Mouse (Mus musculus) cerebellum, adult (tissue): ENCODE measurements around the gene Sipa1l3.

Experiments
- ATAC-seq: cut with Nextera tagmentation; 2 replicates; pipeline ENCODE4 v1.9.2; 2017; ENCODE audit warnings: mild to moderate bottlenecking, moderate library complexity, mixed read lengths; ENCODE audit not compliant: insufficient number of reproducible peaks, low FRiP score, low TSS enrichment

Sipa1l3 gene

DNA sequence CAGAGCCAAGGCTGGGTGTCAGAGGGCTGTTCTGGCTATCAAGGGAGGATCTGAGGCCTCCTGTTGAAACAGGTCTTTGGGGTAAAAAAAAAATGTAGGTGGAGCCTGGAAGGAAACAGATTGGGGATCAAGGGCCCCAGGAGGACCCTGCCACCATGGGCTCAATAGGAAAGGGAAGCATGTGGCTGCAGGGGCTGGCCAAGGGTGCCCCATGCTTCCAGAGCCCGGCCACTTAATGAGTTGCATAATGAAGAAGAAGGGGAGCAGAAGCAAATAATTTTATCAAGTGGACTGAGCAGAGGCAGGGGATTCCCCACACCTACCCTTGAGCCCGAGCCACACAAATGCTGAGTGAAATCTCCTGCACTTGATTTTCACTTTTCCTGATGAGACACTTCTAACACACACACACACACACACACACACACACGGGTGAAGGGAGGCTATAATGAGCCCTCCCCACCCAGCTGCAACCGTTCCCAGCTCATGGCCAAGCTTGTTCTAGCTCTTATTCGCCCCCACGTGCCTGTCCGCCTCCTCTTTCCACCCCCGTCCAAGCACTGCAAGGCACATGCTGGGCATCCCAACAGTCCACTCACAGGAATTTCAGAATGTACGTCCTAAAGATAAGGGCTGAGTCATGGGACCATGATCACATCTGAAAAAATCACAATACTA is 6.7 kb downstream of the Sipa1l3 start:
- no peak for ATAC-seq

DNA sequence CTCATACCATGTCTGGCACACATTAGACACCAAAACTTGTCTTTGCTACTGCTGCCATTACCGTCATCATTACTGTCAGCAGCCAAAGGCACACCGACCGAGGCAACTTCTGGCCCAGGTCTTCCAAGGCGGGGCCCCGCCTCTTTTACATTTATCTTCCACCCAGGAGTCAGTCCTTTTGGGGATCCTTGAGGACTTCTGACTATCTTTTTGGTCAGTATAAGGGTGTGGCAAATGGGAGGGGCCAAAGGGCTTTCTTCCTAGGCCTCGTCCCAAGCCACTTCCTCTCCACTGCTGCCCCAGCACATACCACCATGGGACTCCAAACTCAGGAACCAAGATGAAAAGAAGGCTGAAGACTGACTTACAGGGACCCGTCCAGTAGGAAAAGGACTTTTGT is 9.9 kb downstream of the Sipa1l3 start:
- no peak for ATAC-seq

DNA sequence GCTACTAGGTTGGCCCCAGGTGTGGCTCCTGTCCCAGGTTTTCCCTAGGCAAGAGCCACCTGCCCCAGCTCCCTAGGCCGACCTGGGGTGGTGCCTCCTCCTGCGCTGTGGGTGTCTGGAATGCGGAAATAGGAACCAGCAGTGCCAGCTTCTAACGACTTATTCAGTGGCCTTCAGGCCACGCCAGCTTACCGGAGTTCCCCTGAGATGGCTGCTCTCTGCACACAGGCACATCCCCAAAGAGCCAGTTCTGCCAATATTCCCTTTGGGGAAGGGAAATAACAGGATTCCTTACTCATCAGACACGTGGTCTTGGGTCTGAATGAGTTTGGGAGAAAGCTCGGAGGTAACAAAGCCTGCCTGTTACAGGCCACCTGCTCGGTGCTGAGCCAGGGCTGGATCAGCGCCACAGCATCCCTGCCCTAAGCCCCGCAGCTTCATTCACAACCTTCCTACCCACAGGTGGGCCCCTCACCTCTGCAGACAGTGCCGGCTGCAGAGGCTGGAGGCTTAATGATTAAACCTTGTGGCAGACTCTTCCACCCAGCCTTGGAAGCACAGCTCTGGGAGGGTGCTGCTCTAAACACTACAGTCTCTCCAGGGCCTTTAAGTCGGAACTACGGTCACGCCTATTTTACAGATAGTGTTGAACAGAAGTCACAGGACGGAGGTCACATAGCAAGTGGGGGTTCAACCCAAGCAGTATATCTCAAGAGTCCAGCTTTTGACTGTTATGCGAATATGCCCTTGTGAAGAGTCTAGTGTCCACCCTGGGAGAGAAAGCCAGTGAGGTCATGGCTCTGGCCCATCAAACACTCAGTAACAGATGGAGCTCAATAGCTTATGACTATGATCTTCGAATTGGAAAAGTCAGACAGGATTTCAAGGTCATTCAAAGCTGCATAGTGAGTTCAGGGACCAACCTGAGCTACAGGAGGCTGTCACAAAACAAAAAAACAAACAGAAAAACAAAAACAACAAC is 12.8 kb downstream of the Sipa1l3 start:
- peak; percentile 27; the same call in 1 of the 2 replicates for ATAC-seq

DNA sequence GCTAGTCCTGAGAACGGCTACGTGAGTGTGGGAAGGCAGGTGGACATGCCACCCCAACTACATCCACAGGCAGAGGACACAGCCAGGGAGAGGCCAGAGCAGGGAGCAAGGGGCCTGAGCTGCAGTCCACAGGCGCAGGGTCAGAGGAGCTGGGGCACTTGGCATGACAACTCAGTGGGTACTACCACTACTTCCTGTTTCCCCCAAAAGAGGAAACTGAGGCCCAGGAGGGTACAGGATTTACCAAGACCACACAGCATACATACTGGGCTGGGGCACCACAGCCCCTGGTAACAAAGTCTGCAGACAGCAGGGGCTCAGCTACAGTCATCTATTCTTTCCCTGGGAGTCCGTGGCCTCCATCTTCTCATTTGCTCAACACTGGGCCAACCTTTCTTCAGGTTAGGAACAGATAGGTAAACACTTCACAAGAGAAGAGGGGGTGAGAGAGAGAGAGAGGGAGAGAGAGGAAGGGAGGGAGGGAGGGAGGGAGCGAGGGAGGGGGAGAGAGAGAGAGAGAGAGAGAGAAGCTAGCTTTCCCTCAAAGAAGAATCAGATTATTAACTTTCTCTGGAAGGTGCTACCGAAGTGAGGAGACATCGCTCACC is 13.7 kb downstream of the Sipa1l3 start:
- no peak for ATAC-seq

DNA sequence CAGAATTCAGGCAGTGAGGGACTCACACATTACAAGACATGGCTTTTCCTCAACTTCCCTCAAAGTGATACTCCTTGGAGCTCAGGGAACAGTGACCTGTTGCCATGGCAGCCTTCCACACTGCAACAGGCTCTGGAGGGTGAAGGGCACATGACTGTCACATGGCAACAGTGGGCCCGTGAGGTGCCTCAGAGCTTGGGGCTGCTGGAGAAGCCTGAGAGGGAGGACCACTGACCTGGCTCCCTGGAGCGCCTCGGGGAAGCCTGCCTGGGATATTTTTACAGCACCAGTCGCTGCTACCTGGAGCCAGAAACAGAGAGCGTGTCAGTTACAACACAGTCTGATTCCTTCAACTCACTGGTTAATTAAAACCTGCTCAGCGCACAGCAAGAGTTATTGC is 14.8 kb downstream of the Sipa1l3 start:
- no peak for ATAC-seq

DNA sequence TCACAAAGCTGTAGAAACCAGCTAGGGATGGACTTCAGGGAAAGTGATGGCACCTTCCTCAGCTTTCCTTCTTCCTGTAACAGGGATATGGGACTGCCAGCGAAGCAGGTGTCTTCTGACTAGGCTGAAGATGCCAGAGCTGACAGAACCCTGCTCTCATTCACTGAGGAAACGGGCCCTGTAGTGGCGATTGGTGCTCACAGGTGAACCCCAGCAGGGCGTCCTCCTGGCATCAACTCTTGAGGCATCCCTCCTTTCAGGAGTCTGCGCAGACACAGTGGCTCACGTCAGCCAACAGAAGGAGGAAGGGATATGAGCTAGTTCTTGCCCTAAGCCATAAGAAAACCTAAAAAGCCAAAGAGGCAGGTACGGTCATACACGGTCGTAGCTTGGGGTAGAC is 17.2 kb downstream of the Sipa1l3 start:
- no peak for ATAC-seq

DNA sequence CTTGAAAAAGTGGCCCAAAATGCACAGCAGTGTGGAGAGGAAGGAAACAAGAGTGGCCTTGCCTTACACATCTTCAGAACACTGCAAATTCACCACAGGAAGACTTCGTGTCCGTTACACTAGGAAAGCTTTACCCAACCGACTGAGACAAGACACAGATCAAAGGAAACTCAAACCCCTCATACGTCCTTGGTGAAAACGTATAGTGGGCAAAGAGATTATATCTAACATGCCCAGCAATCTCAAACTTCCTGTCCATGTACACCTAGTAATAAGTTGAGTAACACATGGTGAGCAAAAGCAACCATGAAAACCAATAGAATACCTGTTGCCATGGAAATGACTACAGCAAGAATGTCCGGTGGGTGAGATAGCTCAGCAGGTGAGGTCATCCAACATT is 19.4 kb downstream of the Sipa1l3 start:
- ATAC-seq = no peak

DNA sequence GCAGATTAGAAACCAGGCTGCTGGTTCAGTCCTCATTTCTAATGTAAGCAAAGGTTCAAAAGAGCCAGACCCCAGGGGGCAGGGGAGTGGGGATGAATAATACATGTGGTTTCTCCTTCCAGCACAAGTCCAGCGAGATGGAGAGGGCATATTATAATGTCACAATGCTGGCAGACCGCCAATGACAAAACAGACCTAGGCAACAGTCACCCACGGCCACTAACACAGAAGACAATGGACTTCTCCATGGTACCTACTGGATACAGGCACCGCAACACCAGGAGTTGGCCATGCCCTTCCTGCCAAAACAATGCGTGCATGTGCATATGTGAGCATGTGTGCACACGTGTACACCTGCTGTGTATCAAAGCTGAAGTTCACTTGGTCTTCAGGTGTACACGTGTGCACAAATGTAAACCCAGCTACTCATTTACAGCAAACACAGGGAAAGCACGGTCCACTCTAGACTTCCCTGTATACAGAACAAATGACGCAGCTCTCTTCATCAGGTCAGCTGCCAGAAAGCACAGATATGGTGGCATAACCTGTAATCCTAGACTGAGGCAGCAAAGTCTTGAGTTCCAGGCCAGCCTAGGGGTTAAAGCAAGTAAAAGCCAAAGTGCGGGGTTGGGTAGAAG is 21.4 kb downstream of the Sipa1l3 start:
- ATAC-seq = no peak

DNA sequence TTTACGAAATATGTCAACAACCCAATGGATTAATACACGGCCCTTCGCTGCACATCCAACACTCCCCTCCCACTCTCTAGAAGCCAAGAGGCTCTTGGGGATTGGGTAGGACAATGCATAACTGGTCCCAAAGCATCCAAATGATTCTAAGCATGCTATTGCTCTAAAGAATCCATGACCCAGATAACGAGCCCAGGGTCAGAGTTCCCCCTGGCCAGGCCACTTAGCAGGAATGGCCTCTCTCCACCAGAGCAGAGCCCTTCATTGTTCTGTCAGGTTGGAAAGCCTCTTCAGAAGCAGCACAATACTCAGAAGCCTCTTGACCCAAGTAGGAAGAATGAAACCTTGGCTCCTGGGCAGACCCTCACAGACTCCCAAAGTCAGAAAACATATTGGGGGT is 22.1 kb downstream of the Sipa1l3 start:
- ATAC-seq = no peak

DNA sequence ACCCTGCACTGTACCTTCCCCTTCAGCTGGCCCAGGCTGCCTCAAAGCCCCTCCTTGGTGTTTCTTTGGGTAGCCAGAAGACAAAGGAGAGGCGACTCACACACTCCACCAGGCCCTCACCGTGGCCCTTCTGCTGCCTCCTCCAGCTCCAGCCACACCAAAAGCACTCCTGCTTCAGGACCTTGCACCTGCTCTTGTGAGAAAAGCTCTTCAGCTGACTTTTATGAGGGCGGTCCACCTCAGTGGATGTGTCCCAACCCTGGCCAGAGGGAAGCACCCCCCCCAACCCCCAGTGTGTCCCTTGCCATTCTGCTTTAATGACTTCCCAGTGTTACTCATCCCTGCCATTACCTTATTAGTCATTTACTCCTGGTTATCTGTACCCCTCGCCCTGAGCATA is 22.6 kb downstream of the Sipa1l3 start:
- ATAC-seq = no peak

DNA sequence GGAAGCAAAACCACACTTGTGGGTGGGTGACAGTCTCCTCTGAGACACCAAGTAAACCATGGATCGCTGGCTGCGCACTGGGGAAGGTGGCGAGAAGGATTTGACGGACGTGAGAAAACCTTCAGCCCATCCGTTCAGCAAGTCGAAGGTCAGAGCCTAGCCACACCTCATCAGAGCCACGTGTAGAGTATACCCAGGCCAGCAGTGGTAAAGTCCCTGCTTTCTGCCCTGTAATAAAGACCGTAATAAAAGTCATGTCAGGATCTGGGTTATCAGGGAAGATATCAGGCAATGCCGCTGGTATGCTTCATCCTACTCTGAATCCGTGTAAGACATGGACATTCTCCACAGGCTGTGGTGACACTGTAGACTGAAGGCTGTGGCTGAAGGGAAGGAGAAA is 23.6 kb downstream of the Sipa1l3 start:
- ATAC-seq = no peak

DNA sequence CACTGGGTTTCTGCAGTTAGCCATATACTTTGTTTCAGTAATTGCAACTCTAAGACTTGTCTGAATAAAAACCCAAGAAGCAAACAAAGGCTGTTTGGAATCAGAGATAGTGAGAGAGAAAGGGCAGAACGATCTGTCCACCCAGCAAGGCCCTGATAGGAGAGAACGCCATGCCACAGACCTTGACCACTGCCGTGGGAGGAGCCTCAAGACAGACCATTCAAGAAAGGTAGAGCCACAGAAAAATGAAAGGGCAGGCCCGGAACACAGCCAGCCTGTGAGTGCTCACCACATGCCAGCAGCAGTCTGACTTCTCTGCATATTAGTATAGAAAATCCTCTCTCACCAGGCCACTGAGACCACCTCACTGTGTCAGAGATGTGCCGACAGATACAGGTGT is 24.4 kb downstream of the Sipa1l3 start:
- no peak for ATAC-seq

DNA sequence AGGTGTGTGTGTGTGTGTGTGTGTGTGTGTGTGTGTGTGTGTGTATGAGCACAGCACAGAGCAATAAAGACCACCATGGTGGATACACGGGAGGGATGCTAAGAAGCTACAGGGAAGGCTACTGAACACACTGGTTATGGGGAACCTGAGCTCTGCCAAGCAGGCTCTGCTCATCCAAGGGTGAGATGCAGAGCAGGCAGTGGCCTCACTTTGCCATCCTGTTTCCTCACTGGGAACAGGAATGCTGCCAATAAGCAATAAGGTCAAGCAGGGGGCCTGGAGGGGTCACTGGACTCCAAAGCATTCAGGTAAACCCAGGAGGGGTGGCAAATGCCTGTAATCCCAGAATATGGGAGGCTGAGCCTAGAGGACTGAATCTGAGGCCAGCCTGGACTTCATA is 25.4 kb downstream of the Sipa1l3 start:
- no peak for ATAC-seq

DNA sequence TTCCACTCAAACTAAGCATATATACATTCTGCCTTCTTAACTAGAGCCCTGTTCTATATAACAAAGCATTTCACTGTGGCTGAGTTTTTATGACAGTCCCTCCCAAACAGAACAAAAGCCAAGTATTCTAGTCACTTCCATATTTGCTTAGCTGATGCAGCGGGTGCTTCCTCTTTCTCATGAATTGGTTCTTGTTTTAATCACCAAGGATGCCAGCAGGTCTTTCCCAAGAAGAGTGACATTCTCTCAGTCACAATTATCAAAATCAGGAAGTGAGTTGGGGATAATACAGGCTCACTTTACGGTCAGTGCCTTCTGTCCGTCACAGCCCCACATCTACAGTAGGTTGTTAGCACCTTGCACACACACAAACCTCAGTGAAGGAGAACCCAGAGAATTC is 26.6 kb downstream of the Sipa1l3 start:
- no peak for ATAC-seq

DNA sequence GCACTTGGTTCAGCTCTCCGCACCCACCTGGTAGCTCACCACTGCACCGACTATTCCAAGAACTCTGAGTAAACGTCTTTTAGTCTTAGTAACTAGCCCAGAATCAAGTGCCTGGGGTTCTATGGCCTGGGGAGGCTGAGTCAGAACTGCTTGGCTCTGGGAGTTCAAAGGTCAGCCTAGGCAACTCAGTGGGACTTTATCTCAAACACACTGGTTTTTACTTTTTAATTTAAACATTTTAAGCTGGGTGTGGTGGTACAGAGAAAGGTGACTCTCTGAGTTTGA is 27.0 kb downstream of the Sipa1l3 start:
- no peak for ATAC-seq

DNA sequence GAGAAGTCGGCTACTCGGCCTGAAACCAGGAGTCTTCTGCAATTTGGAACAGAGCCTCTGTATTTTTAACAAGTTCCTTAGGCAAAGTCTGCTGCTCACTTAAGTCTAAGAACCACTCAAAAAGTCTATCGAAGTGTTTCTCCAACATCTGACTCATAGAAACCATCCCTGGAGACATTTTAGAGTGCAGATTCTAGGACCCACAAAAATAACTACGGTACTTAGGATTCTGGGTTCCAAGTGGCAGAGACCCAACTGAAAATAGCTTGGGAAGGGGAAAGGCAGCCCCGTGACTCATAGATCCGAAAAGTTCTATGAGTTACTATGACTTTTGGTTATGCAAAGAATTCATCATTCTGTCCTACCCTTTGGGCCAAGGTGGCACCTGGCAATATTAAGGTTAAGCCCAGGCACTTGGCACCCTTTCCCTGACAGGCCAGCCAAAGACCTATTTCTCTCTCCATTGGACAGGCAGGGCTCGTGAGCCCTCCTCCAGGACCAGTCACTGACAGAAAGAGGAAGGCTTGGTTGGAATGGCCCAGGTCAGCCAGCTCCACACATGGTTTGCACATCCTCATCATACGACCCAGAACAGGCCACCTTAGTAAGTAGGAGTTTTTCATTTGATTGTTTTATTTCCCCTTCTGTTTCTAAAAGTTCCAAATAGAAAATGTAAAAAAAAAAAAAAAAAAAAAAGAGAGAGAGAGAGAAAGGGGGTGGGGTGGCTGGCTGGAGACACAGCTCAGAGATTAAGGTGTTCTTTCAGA is 27.6 kb downstream of the Sipa1l3 start:
- no peak for ATAC-seq

DNA sequence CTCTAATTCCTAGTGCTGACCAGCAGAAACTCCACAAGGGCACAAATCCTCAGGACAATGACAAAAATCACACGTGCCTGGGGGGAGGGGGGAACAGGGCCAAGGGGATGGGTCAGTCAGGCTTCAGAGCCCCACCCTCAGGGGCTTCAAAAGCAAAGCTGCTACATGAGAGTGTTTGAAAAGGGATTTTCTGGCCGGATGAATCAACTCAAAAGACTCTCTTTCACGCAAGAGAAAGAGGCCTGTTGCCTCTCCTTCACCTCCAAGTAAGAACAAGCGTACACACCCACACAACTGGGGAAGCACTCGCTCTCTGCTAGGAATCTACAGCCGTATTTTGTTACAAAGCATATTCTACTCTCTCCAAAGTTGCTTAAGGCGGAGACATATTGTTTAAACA is 28.6 kb downstream of the Sipa1l3 start:
- ATAC-seq = no peak

DNA sequence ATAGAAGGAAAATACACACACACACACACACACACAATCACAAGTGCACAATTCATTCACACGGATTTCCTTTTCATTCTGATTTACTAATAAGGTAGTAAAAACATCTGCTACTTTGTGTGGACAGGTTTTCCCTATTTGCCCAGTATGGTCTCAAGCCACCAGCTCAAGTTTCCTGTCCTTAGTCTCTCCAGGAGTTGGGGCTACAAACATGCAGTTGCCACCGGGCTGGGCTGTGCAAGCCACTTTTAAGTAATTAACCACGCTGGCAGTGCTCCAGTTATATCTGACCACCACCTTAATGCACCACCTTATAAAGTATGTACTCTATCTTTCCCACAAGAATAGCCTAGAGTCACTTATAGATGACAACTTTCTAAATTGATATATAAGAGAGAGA is 29.1 kb downstream of the Sipa1l3 start:
- no peak for ATAC-seq

DNA sequence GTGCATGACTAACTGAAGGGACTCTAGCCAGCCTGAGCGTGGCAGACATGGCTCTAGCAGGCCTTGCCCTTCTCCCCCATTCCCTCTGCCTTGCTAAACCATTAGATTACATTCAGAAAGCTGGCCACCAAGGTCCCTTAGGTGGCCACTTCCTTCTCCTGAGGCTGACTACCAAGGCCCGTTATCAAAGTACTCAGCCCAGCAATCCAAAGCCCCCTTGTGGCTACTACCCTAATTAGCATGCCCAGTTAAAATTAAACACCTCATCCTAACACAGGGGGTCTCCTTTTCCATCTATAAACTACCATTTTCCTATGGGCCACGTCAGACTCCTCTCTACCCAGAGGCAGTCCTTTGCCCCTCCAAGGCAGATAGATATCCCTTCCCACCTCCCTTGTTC is 31.7 kb downstream of the Sipa1l3 start:
- no peak for ATAC-seq

DNA sequence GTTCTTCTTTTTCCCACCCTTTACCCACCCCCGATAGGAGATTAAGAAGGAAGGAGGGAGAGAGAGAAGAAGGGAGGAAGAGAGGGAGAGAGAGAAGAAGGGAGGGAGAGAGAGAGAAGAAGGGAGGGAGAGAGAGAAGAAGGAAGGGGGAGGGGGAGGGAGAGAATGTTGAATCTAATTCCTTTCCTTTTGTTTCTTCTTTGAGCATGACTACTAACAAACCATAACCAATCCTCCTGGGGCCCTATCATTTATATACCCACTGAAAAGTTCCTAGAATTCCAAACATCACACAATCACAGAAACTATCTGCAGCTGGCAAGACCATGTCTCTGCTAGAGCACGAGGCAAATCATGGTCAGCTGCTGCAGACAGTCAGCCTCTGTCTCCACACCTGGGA is 32.7 kb downstream of the Sipa1l3 start:
- no peak for ATAC-seq
